Mouse (Mus musculus) brain, embryonic 14.5 days (tissue): ENCODE data around the gene Shbg.

Experiments used
- CTCF ChIP-seq: fragments of 200-500 bp; IDR thresholded peaks from 2 replicates; pipeline ENCODE4 v1.5.1; 2012; ENCODE audit warnings: inconsistent platforms, mild to moderate bottlenecking, moderate library complexity, borderline replicate concordance; ENCODE audit not compliant: insufficient read depth, insufficient read length; ENCODE audit errors: extremely low read depth
- POLR2A ChIP-seq: fragments of 200-500 bp; IDR thresholded peaks from 2 replicates; pipeline ENCODE4 v1.6.1; 2012; ENCODE audit warnings: mild to moderate bottlenecking, inconsistent platforms, borderline replicate concordance; ENCODE audit not compliant: poor library complexity, insufficient read depth, insufficient read length, severe bottlenecking; ENCODE audit errors: extremely low read depth

GRCm38 (mm10) chr11:69608525-69608924, 9.2 kb downstream of the Shbg start:
- TF ChIP-seq POLR2A (no peak), CTCF (no peak)
